Mouse (Mus musculus): ENCODE data around the gene Chrna7.

DNA sequence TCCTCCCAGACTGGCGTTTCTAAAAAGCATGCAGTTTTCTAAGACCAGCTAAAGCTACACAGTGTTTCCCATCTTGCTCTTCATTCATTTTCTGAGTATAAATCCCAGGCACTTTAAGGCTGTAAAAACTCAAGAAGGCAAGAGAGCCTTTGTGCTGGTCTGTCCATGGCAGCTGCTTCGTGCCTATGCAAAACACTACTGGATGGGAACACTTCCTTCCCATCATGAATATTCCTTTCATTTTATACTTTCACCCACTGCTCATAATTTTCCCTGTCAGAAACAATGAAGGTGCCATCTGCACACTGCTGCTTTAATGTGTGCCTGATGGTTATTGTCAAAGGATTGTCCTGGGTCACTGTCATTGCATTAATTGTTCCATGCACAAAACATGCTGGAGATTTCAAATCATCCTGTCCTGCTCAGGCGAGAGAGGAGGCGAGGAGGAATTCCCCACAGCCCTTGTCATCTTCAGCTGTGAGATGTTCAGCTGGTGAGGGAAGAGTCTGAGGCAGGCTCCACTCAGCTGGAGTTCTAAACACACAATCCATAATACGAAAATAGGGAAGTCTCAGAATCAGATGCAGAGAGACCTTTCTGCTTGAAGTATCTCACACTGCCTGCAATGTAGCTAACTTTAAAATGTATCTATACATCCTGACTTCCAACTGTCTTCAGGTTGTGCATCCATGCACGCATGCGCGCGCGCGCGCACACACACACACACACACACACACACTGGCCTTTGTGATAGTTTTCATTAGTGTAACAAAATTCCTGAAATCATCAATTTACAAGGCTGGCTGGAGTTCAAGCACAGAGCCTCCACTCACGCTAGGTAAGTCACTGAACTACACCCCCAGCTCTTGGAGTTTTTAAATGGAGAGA, 22.5 kb downstream of the Chrna7 start:
- TF ChIP-seq CTCF (IDR thresholded peaks at IDR 0.05; ENCODE audit: low read depth) = no peak
- no peak for TF ChIP-seq EP300 (IDR thresholded peaks at IDR 0.05; ENCODE audit: low read depth)

All from liver, embryonic 14.5 days (tissue).